Mouse (Mus musculus) left cerebral cortex, postnatal 10 days (tissue): ENCODE data around the gene Slc22a15. TPM values are rescaled to one million over a fixed set of nuclear protein-coding genes. Genes with fewer than 3 reads are reported as not detected.
A peak's percentile ranks its signal among the peaks of the same experiment; 100 is the strongest.

Experiments used
- DNase-seq, 2 experiments: peaks; one replicate each; pipeline ENCODE4 v3.0.0; 2021 to 2022; ENCODE audit warnings: low spot score in 2 of 2, mixed read lengths in 1 of 2; ENCODE audit errors: extremely low spot score in 1 of 2
- intact Hi-C: fragments of 180-260 bp; cut with DNase I; formaldehyde crosslinking; loops from one replicate; pipeline ENCODE4 v1.15.1; 2025
- total RNA-seq, 2 experiments: library from RNA; stranded (reverse); gene quantifications; 2 replicates each; pipeline ENCODE4 v1.2.3; 2021

Gene Slc22a15
- total RNA-seq, 2 experiments from 2014 or later, result 12.1 to 12.6 TPM

- intact Hi-C loops, result no loop called here
- no peak for DNase-seq
These were observed 47.6 kb downstream of the Slc22a15 start for GRCm38 (mm10) chr3:101876459-101877285.

GRCm38 (mm10) chr3:101875258-101875920 is 48.9 kb downstream of the Slc22a15 start:
- intact Hi-C loops, result no loop called here
- no peak for DNase-seq

- no peak for DNase-seq
- intact Hi-C loops, result no loop called here
These were observed 51.1 kb downstream of the Slc22a15 start for GRCm38 (mm10) chr3:101873061-101873675.

- no peak for DNase-seq
- intact Hi-C loops, result no loop called here
These were observed 52.3 kb downstream of the Slc22a15 start for GRCm38 (mm10) chr3:101871951-101872350.

- DNase-seq, result peak in 1 of 2 experiments; percentile 48
- intact Hi-C loops, result no loop called here
These were observed 57.2 kb downstream of the Slc22a15 start for GRCm38 (mm10) chr3:101867001-101867421.

- no peak for DNase-seq
- intact Hi-C loops, result no loop called here
These were observed 62.4 kb downstream of the Slc22a15 start for GRCm38 (mm10) chr3:101861856-101862255.

GRCm38 (mm10) chr3:101860151-101860550 is 64.1 kb downstream of the Slc22a15 start:
- DNase-seq, result no peak
- intact Hi-C loops, result no loop called here

GRCm38 (mm10) chr3:101859740-101860139 is 64.5 kb downstream of the Slc22a15 start:
- intact Hi-C loops, result no loop called here
- no peak for DNase-seq

GRCm38 (mm10) chr3:101854075-101854474 is 70.2 kb downstream of the Slc22a15 start:
- no peak for DNase-seq
- intact Hi-C loops, result no loop called here

- DNase-seq, result no peak
- intact Hi-C loops, result no loop called here
These were observed 72.9 kb downstream of the Slc22a15 start for GRCm38 (mm10) chr3:101851363-101851762.

- intact Hi-C loops, result no loop called here
- DNase-seq, result no peak
These were observed 75.4 kb downstream of the Slc22a15 start, which contains the start of gene Mab21l3 for GRCm38 (mm10) chr3:101848816-101849215. Mab21l3 (minus strand) TSS chr3:101848959.

- intact Hi-C loops, result no loop called here
- DNase-seq, result no peak
These were observed 78.2 kb downstream of the Slc22a15 start for GRCm38 (mm10) chr3:101846096-101846495.

- intact Hi-C loops, result no loop called here
- no peak for DNase-seq
These were observed 81.7 kb downstream of the Slc22a15 start for GRCm38 (mm10) chr3:101842372-101843094.

- intact Hi-C loops, result no loop called here
- DNase-seq, result no peak
These were observed 84.9 kb downstream of the Slc22a15 start for GRCm38 (mm10) chr3:101839327-101839726.

GRCm38 (mm10) chr3:101836971-101837370 is 87.3 kb downstream of the Slc22a15 start:
- intact Hi-C loops, result no loop called here

GRCm38 (mm10) chr3:101836532-101836931 is 87.7 kb downstream of the Slc22a15 start:
- intact Hi-C loops, result no loop called here
- DNase-seq, result no peak

More at GRCm38 (mm10) chr3:101836971-101837370, 87.3 kb downstream of the Slc22a15 start:
- DNase-seq, result no peak

- intact Hi-C loops, result no loop called here
- peak; percentile 47 to 84 for DNase-seq
These were observed 88.2 kb downstream of the Slc22a15 start for GRCm38 (mm10) chr3:101836045-101836444.

- DNase-seq, result no peak
- intact Hi-C loops, result no loop called here
These were observed 92.9 kb downstream of the Slc22a15 start for GRCm38 (mm10) chr3:101831189-101831858.
